Mouse (Mus musculus): ENCODE data around the gene Dctn2. TPM values are rescaled to one million over a fixed set of nuclear protein-coding genes. Genes with fewer than 3 reads are reported as not detected.
"Not testable (repeated sequence)": the region's sequence is repeated elsewhere in the genome, so short reads cannot be mapped to it uniquely, and the experiment has no call there.

Dctn2 gene
- polyA plus RNA-seq, 1 experiment from 2014 or later: 255 TPM

DNA sequence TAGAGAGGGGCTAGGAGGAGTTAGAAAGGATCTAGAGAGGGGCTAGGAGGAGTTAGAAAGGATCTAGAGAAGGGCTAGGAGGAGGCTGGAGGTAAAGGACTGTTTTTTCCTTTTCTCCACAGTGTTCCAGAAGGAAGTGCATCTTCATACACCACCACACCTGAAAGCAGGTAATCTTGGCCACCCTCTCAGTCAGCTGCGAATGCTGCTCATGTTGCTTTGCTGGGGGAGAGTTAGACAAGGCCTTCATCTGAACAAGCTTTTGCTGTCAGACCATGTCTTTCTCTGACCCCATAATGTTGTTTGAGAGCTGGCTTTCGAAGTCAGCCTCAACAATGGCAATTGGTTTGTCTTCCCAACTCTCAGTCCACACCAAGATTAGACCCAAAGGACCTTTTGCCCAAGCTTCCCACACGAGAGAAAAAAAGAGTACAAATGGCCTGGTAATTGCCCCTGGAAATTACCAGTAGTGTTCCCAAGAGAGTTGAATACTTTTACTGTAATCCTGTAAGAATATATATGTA, 27.5 kb downstream of the Dctn2 start:
- H3K9me3 ChIP-seq: no peaks in the 10 kb centered on the region
- H3K27ac ChIP-seq: no peak overlapping the region
- no peak overlapping the region for H3K4me3 ChIP-seq
- no peak for DNase-seq (ENCODE audit: low spot score)
- H3K27me3 ChIP-seq (ENCODE audit: insufficient read depth, poor library complexity, severe bottlenecking): no peaks in the 10 kb centered on the region
- peaks cover 42% of the 10 kb centered on the region for H3K4me1 ChIP-seq (replicated peaks)
- WGBS: 84% methylated on average over 3 of the region's 3 CpGs
- H3K36me3 ChIP-seq: peaks cover 65% of the 10 kb centered on the region

DNA sequence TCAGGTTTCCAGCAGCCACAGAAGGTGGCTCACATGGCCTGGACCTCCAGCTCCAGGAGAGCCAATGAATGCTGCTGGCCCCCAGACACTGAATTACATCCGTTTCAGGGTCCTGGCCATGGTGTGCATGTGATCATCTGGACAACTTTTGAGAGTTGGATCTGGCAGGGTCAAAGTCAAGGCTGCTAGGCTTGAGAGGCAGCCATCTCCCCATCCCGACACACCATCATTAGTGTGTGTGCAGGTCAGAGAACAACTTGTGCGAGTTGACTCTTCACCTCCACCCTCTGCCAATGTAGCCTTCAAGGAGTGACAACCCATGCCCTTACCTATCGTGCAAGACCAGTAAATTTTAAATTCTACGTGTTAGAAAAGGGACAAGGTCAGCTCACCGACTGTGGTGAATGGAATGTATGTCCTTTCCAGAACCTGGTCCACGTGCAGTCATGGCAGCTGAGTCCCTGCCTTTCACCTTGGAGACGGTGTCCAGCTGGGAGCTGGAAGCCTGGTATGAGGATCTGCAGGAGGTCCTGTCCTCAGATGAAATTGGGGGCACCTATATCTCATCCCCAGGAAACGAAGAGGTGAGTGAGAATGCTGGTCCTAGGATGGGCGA, 28.8 kb downstream of the Dctn2 start:
- no peak for DNase-seq (ENCODE audit: low spot score)
- no peaks in the 10 kb centered on the region for H3K9me3 ChIP-seq
- H3K27me3 ChIP-seq (ENCODE audit: insufficient read depth, poor library complexity, severe bottlenecking): no peaks in the 10 kb centered on the region
- no peak overlapping the region for H3K27ac ChIP-seq
- peaks cover 28% of the 10 kb centered on the region for H3K4me1 ChIP-seq (replicated peaks)
- H3K36me3 ChIP-seq: peaks cover 79% of the 10 kb centered on the region
- 93% methylated on average over 10 of the region's 10 CpGs for WGBS
- no peak overlapping the region for H3K4me3 ChIP-seq

DNA sequence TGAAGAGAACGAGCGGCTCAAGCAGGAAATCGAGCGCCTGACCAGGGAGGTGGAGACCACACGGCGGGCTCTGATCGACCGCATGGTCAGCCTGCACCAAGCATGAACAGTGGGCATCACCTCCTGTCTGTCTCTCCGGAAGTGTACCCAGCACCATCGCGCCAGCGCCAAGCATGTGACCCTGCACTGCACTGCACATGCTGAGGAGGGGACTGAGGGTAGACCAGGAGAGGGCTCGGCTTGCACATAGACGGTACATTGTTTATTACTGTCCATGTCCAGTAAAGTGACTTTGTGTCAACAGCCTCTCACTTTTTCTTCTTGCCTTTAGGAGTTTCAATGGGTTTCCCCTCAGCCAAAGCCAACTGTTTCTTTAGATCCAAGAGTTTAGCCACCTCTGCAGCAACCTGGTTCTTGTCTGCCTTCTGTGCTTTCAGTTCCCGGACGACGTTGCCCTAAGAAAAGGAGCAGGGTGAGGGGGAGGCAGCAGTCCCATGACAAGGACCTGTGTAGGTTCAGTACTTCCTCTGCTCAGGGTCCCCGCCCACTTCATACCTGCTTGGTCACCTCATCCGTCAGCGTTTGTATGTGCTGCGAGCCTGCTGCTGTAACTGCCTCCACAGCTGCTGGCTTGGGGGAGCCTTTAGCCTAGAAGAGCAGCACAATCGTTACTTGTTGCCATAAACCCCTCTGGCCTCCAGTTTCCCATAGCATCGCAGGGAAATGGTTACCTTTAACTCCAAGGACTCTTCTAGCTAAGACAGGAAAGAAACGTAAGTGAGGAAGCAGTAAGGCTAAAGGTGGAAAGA, 30.0 kb downstream of the Dctn2 start:
- H3K27ac ChIP-seq: no peak overlapping the region
- no peaks in the 10 kb centered on the region for H3K27me3 ChIP-seq (ENCODE audit: insufficient read depth, poor library complexity, severe bottlenecking)
- H3K4me3 ChIP-seq: no peak overlapping the region
- peaks cover 25% of the 10 kb centered on the region for H3K4me1 ChIP-seq (replicated peaks)
- no peaks in the 10 kb centered on the region for H3K9me3 ChIP-seq
- DNase-seq (ENCODE audit: low spot score): no peak
- peaks cover 91% of the 10 kb centered on the region for H3K36me3 ChIP-seq
- WGBS: 95% methylated on average over 24 of the region's 24 CpGs

DNA sequence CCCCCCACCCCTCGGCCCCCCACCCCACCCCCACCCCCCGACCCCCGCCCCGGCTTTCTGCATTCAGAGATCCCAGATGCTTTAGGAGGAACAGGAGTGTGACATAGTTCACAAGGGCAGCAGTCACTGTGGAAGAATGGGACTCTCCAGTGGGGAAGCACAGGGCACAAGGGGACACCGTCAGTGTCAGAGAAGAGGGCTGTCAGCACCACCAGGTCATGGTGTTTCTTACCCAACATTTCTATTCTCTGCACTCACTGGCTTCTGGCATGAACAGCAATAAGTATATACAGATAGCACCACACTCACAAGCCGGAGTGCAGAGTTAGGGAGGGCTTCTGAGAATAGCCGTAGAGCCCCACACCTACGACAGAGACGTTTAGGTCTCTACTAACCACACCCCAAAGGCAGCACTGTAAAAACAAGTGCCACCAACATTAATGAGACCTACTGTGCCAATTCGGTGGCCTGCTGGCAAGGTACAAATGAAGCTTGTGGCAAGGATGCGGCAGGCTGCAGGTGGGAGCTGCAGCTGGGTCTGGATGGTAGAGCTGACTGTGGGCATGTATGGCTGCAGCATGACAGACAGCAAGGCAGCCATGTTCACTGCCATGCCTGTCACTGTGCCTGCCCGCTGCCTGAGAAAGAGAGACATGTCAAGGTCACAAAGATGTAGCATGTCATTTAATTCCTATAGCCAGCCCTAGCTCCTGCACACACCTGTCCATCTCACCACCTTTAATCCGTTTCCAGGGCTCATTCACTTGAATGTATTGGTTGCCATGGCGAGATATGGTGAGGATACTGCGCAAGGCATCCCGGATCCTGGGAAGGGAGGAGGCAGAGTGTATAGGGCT, 31.1 kb downstream of the Dctn2 start:
- 91% methylated on average over 16 of the region's 16 CpGs for WGBS
- H3K27ac ChIP-seq: no peak overlapping the region
- no peaks in the 10 kb centered on the region for H3K9me3 ChIP-seq
- H3K36me3 ChIP-seq: peaks cover 98% of the 10 kb centered on the region
- DNase-seq (ENCODE audit: low spot score): no peak
- peaks cover 14% of the 10 kb centered on the region for H3K4me1 ChIP-seq (replicated peaks)
- no peak overlapping the region for H3K4me3 ChIP-seq
- H3K27me3 ChIP-seq (ENCODE audit: insufficient read depth, poor library complexity, severe bottlenecking): no peaks in the 10 kb centered on the region

DNA sequence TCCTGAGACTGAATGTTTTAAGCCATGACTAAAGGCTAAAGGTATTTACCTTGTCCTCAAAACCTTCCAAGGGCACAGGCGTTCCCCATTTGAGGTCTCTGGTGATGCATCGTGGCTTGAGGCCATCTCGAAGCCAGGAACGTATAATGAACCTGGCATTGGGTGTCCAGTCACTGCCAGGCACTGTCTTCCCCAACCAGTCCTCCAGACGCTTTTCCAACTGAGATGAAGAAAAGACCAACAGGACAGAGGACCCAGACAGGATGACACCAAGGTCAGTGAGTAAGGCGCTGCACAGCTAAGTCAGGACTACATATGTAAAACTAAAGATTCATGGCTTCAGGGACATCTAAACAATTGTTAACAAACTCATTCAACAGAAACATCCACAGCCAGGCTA, 34.2 kb downstream of the Dctn2 start:
- no peak for DNase-seq (ENCODE audit: low spot score)
- H3K4me3 ChIP-seq: no peak overlapping the region
- 94% methylated on average over 6 of the region's 6 CpGs for WGBS
- H3K27me3 ChIP-seq (ENCODE audit: insufficient read depth, poor library complexity, severe bottlenecking): no peaks in the 10 kb centered on the region
- no peaks in the 10 kb centered on the region for H3K9me3 ChIP-seq
- H3K4me1 ChIP-seq (replicated peaks): no peaks in the 10 kb centered on the region
- H3K36me3 ChIP-seq: peaks cover 100% of the 10 kb centered on the region
- H3K27ac ChIP-seq: no peak overlapping the region

DNA sequence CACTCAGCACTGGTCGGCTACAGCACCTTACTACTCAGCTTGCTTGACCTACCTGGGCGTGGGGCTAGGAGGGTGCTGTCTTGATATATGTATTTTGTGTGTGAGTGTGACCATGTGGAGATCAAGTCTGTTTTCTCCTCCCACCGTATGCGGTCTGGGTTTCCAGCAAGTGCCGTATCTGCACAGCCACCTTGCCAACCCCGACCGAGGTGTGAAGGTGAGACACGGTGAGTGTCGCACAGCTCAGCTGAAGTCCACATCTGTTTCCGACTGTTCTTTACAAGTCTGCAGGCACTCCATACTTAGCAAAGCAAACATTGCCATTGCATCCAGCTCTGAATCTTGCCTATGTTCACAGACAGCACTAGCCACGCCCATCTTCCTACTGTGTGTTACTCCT, 37.0 kb downstream of the Dctn2 start:
- no peak overlapping the region for H3K27ac ChIP-seq
- DNase-seq (ENCODE audit: low spot score): no peak
- no peaks in the 10 kb centered on the region for H3K9me3 ChIP-seq
- peaks cover 100% of the 10 kb centered on the region for H3K36me3 ChIP-seq
- 94% methylated on average over 11 of the region's 11 CpGs for WGBS
- H3K4me1 ChIP-seq (replicated peaks): no peaks in the 10 kb centered on the region
- H3K27me3 ChIP-seq (ENCODE audit: insufficient read depth, poor library complexity, severe bottlenecking): no peaks in the 10 kb centered on the region
- no peak overlapping the region for H3K4me3 ChIP-seq

DNA sequence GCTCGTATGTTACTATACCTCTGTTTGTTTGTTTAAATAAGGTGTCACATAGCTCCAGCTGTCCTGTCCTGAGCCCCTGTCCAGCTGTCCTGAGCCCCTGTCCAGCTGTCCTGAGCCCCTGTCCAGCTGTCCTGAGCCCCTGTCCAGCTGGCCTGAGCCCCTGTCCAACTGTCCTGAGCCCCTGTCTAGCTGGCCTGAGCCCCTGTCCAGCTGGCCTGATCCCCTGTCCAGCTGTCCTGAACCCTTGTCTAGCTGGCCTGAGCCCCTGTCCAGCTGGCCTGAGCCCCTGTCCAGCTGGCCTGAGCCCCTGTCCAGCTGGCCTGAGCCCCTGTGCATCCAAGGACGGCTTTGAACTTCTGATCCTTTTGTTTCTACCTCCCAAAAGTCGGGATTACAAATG, 43.0 kb downstream of the Dctn2 start:
- DNase-seq (ENCODE audit: low spot score); H3K4me3 ChIP-seq; H3K9me3 ChIP-seq; H3K27me3 ChIP-seq (ENCODE audit: insufficient read depth, poor library complexity, severe bottlenecking); H3K27ac ChIP-seq: not testable (repeated sequence)
- WGBS: 92% methylated on average over 3 of the region's 3 CpGs
- peaks cover 13% of the 10 kb centered on the region for H3K4me1 ChIP-seq (replicated peaks)
- H3K36me3 ChIP-seq: peaks cover 59% of the 10 kb centered on the region

DNA sequence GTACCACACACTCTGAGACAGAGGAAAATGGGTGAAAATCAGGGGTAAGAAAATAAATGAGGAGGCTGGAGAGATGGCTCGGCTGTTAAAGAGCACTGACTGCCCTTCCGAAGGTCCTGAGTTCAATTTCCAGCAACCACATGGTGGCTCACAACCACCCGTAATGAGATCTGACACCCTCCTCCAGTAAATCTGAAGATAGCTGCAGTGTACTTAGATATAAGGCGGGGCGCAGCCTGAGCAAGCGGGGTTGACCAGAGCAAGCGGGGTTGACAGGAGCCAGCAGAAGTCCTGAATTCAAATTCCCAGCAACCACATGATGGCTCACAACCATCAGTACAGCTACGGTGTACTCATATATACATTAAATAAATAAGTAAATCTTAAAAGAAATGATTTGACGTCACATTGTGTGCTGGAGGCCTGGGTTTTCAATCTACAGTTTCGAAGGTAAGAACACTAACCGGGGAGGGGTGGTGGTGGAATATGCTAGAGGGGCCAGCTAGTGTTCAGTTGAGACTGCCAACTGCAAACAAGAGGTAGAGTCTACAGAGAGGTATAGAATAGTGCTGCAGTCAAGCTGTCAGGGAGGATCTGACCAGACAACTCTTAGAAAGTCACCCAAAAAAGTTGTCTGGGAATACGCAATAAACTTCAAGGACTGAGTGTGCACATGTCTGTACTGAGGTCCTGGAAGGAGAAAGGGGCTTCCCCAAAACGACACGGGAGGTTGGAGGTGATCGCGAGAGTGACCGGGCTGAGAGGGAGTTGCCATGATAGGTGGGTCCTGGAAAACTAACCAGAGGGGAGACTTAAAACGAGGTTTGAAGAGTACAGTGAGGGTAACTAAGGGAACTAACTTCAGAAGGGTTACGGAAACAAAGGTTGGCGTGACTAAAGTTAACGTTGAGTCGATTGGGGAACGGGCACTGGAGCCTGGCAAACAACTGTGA, 44.6 kb downstream of the Dctn2 start:
- 38% methylated on average over 23 of the region's 23 CpGs for WGBS
- no peak for DNase-seq (ENCODE audit: low spot score)
- peaks cover 13% of the 10 kb centered on the region for H3K4me1 ChIP-seq (replicated peaks)
- H3K27me3 ChIP-seq (ENCODE audit: insufficient read depth, poor library complexity, severe bottlenecking): no peaks in the 10 kb centered on the region
- no peaks in the 10 kb centered on the region for H3K9me3 ChIP-seq
- peak overlapping the region; percentile 95 for H3K27ac ChIP-seq
- H3K4me3 ChIP-seq: peak overlapping the region; percentile 88
- peaks cover 43% of the 10 kb centered on the region for H3K36me3 ChIP-seq

DNA sequence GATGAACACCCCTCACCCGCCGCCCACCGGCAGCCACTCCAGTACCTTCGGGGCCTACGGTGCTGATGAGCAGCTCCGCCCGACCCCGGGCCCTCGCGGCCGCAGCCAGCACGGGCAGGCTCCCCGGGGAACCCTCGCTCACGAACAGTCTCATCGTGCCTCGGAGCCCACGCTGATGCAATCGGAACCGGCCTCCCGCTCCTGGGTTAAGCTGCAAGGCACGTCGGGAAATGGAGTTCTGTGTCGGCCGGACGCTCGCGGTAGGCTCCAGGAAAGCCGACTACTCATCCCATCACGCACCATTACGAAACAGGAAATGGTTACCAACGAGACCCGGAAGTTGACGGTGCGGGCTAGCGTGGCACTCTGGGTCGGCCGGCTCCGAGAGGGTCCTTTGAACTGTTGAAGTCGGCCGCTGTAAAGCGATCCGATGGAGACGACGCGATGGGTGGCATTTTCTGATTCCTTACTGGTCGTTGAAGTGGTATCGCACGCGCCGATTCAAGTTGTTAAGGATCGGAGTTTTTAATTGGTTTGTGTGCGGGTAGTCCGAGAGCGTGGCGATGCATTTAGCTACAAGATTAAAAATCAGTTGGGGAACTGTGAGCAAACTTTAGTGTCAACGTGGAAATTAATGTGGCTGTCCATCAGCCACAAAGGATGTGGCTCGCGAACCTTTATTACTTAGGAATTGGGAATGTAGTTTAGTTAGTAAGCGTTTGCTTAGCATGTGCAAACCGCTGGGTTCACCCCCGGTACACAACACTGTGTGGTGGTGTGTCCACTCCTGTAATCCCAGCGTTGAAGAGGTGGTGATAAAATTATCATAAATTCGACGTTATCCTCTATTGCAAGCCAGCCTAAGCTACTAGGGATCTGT, 45.5 kb downstream of the Dctn2 start, which contains the start of gene Mars:
Gene Mars (minus strand): TSS at position 311 of the 880 bp plus-strand sequence.
- DNase-seq (ENCODE audit: low spot score): peak; percentile 94
- under 1% methylated on average over 65 of the region's 65 CpGs for WGBS
- H3K36me3 ChIP-seq: peaks cover 34% of the 10 kb centered on the region
- H3K27me3 ChIP-seq (ENCODE audit: insufficient read depth, poor library complexity, severe bottlenecking): no peaks in the 10 kb centered on the region
- peak within 1 kb of the TSS; percentile 88 for H3K4me3 ChIP-seq
- no peaks in the 10 kb centered on the region for H3K9me3 ChIP-seq
- H3K27ac ChIP-seq: peak within 1 kb of the TSS; percentile 95
- H3K4me1 ChIP-seq (replicated peaks): peaks cover 13% of the 10 kb centered on the region

DNA sequence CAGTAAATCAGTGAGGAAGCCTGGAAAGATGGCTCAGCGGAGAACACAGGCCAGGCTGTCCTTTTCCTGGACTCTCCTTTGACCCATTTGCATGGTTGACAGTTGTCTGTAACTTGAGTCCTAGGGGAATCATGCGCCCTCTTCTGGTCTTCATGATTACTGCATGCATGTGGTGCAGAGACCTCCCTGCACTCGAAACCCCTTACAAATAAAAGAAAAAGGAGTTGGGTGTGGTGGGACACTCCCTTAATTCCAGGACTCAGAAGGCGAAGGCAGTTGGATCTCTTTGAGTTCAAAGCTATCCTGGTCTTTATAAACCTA, 46.1 kb downstream of the Dctn2 start:
- WGBS: 3% methylated on average over 4 of the region's 4 CpGs

DNA sequence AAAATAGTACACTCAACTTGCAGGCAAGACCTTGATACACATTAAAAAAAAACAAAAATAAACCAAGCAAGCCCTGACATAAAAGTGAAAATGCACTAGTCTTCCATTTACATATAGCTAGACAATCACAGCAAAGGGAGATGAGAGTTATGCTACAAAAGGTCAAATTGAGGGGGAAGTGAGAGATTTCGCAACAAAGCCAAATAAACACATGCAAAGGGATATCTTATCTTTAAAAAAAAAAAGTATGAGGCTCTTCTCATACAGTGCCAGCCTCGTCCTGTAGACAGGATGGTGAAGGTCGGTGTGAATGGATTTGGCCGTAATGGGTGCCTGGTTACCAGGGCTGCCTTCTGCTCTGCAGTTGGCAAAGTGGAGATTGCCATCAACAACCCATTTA, 46.7 kb downstream of the Dctn2 start:
- Histone ChIP-seq H3K36me3 (peaks cover 23% of the 10 kb centered on the region), H3K4me1 (replicated peaks) (peaks cover 13% of the 10 kb centered on the region), H3K4me3 (0 out of 2 replicates have a peak overlapping the region, but pooled peaks have one; percentile 88), H3K27me3 (ENCODE audit: insufficient read depth, poor library complexity, severe bottlenecking) (no peaks in the 10 kb centered on the region), H3K9me3 (no peaks in the 10 kb centered on the region), H3K27ac (no peak overlapping the region)
- 77% methylated on average over 4 of the region's 4 CpGs for WGBS
- no peak for DNase-seq (ENCODE audit: low spot score)

More for the DNA sequence above, 46.1 kb downstream of the Dctn2 start:
- Histone ChIP-seq H3K4me3 (peak overlapping the region; percentile 88), H3K9me3 (no peaks in the 10 kb centered on the region), H3K4me1 (replicated peaks) (peaks cover 13% of the 10 kb centered on the region), H3K27ac (peak overlapping the region; percentile 95), H3K36me3 (peaks cover 28% of the 10 kb centered on the region), H3K27me3 (ENCODE audit: insufficient read depth, poor library complexity, severe bottlenecking) (no peaks in the 10 kb centered on the region)
- DNase-seq (ENCODE audit: low spot score): peak; percentile 89

All from hindbrain, embryonic 10.5 days (tissue).